Mouse (Mus musculus): Measurements from ENCODE around the gene Ssh2. TPM values are rescaled to one million over a fixed set of nuclear protein-coding genes. Genes with fewer than 3 reads are reported as not detected.

Ssh2 gene
- polyA plus RNA-seq, 1 experiment: 6.1 TPM

GRCm38 (mm10) chr11:77461856-77462255, 245.8 kb downstream of the Ssh2 start:
- TF ChIP-seq CTCF (IDR thresholded peaks at IDR 0.05; ENCODE audit: low read depth, low read length) (no peak), POLR2A (IDR thresholded peaks at IDR 0.05; ENCODE audit: insufficient read depth, low read length) (no peak), EP300 (IDR thresholded peaks at IDR 0.05; ENCODE audit: insufficient read depth, low read depth, low read length) (no peak)
- H3K9ac ChIP-seq (ENCODE audit: low read depth, poor library complexity, severe bottlenecking): peak overlapping the region; percentile 19
- H3K4me1 ChIP-seq (ENCODE audit: control insufficient read depth, insufficient read depth, low read length): no peaks in the 10 kb centered on the region
- peaks cover 10% of the 10 kb centered on the region for H3K27me3 ChIP-seq (ENCODE audit: control insufficient read depth, insufficient read depth, low read length, poor library complexity, severe bottlenecking)
- peak overlapping the region; percentile 75 for H3K4me3 ChIP-seq (ENCODE audit: low read depth, low read length)
- H3K9me3 ChIP-seq (replicated peaks; ENCODE audit: control insufficient read depth, insufficient read depth, low read length, poor library complexity, severe bottlenecking): no peaks in the 10 kb centered on the region
- H3K36me3 ChIP-seq (ENCODE audit: control insufficient read depth, insufficient read depth, low read length, poor library complexity, severe bottlenecking): no peaks in the 10 kb centered on the region
- H3K27ac ChIP-seq (ENCODE audit: insufficient read depth, low read length): no peak overlapping the region

DNA sequence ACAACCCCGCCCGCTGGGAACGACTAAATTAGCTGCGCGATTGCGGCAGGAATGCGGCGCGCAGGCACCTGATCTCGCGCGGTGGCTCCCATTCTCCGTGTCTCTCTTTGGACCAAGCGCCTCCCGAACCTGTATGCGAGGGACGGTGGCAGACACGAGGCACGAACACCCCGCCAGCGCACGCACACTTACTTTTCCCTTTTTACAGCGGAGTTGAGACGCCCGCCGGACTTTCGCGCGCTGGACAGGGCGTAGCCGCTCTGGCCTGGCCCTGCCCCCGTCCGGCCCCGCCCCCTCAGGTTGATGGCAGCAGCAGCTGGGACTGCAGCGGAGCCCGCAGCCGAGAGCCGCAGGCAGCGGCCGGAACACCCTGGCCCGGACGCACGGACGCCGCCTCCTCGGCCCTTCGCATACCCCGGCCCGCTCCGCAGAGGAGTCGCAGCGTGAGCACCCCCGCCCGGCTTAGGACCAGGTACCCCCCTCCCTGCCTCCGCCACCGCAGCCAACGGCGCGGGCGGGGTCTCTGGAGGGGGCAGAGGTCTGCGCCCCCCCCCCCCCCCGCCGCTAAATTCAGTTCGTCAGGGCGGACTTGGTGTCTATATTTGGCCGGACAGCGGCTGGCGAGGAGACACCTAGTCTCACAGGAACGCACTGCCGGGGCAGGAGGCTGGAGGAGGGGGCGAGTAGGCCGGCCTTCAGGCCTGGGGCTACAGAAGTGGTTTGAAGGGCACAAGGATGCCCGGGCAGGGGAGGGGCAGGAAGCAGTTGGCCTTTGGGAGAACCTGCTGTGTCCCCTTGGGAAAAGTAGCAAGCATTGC, 246.4 kb downstream of the Ssh2 start, which contains the start of gene Coro6:
Coro6 (plus strand) TSS at position 129 of the 818 bp plus-strand sequence.
- H3K27me3 ChIP-seq (ENCODE audit: control insufficient read depth, insufficient read depth, low read length, poor library complexity, severe bottlenecking): peaks cover 10% of the 10 kb centered on the region
- H3K9me3 ChIP-seq (replicated peaks; ENCODE audit: control insufficient read depth, insufficient read depth, low read length, poor library complexity, severe bottlenecking): no peaks in the 10 kb centered on the region
- peak within 1 kb of the TSS; percentile 19 for H3K9ac ChIP-seq (ENCODE audit: low read depth, poor library complexity, severe bottlenecking)
- H3K4me1 ChIP-seq (ENCODE audit: control insufficient read depth, insufficient read depth, low read length): no peaks in the 10 kb centered on the region
- no peak within 1 kb of the TSS for H3K27ac ChIP-seq (ENCODE audit: insufficient read depth, low read length)
- H3K4me3 ChIP-seq (ENCODE audit: low read depth, low read length): peak within 1 kb of the TSS; percentile 75
- TF ChIP-seq EP300 (IDR thresholded peaks at IDR 0.05; ENCODE audit: insufficient read depth, low read depth, low read length) (no peak), POLR2A (IDR thresholded peaks at IDR 0.05; ENCODE audit: insufficient read depth, low read length) (no peak), CTCF (IDR thresholded peaks at IDR 0.05; ENCODE audit: low read depth, low read length) (no peak)
- H3K36me3 ChIP-seq (ENCODE audit: control insufficient read depth, insufficient read depth, low read length, poor library complexity, severe bottlenecking): no peaks in the 10 kb centered on the region

GRCm38 (mm10) chr11:77463101-77463445, 247.0 kb downstream of the Ssh2 start:
- Histone ChIP-seq H3K4me3 (ENCODE audit: low read depth, low read length) (peak overlapping the region; percentile 75), H3K9me3 (replicated peaks; ENCODE audit: control insufficient read depth, insufficient read depth, low read length, poor library complexity, severe bottlenecking) (no peaks in the 10 kb centered on the region), H3K4me1 (ENCODE audit: control insufficient read depth, insufficient read depth, low read length) (no peaks in the 10 kb centered on the region), H3K9ac (ENCODE audit: low read depth, poor library complexity, severe bottlenecking) (peak overlapping the region; percentile 19; the same call in 1 of the 2 replicates), H3K36me3 (ENCODE audit: control insufficient read depth, insufficient read depth, low read length, poor library complexity, severe bottlenecking) (no peaks in the 10 kb centered on the region), H3K27me3 (ENCODE audit: control insufficient read depth, insufficient read depth, low read length, poor library complexity, severe bottlenecking) (peaks cover 10% of the 10 kb centered on the region), H3K27ac (ENCODE audit: insufficient read depth, low read length) (no peak overlapping the region)
- TF ChIP-seq EP300 (IDR thresholded peaks at IDR 0.05; ENCODE audit: insufficient read depth, low read depth, low read length): no peak
- TF ChIP-seq POLR2A (IDR thresholded peaks at IDR 0.05; ENCODE audit: insufficient read depth, low read length): no peak
- no peak for TF ChIP-seq CTCF (IDR thresholded peaks at IDR 0.05; ENCODE audit: low read depth, low read length)

DNA sequence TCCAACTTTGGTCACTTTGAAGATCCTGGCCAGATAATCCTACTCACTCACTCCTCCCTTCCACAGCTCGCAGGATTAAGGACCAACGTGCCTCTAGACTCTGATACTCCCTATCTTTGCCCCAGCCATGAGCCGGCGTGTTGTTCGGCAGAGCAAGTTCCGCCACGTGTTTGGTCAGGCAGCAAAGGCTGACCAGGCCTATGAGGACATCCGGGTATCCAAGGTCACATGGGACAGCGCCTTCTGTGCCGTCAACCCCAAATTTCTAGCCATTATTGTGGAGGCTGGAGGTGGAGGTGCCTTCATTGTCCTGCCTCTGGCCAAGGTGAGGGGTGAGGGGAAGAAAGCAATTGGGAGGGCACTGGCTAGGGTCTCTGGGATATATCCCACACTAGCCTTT, 247.7 kb downstream of the Ssh2 start:
- no peak overlapping the region for H3K9ac ChIP-seq (ENCODE audit: low read depth, poor library complexity, severe bottlenecking)
- H3K36me3 ChIP-seq (ENCODE audit: control insufficient read depth, insufficient read depth, low read length, poor library complexity, severe bottlenecking): no peaks in the 10 kb centered on the region
- no peak for TF ChIP-seq EP300 (IDR thresholded peaks at IDR 0.05; ENCODE audit: insufficient read depth, low read depth, low read length)
- no peak for TF ChIP-seq POLR2A (IDR thresholded peaks at IDR 0.05; ENCODE audit: insufficient read depth, low read length)
- no peak for TF ChIP-seq CTCF (IDR thresholded peaks at IDR 0.05; ENCODE audit: low read depth, low read length)
- H3K9me3 ChIP-seq (replicated peaks; ENCODE audit: control insufficient read depth, insufficient read depth, low read length, poor library complexity, severe bottlenecking): no peaks in the 10 kb centered on the region
- no peaks in the 10 kb centered on the region for H3K4me1 ChIP-seq (ENCODE audit: control insufficient read depth, insufficient read depth, low read length)
- H3K27ac ChIP-seq (ENCODE audit: insufficient read depth, low read length): no peak overlapping the region
- no peak overlapping the region for H3K4me3 ChIP-seq (ENCODE audit: low read depth, low read length)
- peaks cover 10% of the 10 kb centered on the region for H3K27me3 ChIP-seq (ENCODE audit: control insufficient read depth, insufficient read depth, low read length, poor library complexity, severe bottlenecking)

GRCm38 (mm10) chr11:77464684-77465083, 248.6 kb downstream of the Ssh2 start:
- no peaks in the 10 kb centered on the region for H3K36me3 ChIP-seq (ENCODE audit: control insufficient read depth, insufficient read depth, low read length, poor library complexity, severe bottlenecking)
- no peak overlapping the region for H3K4me3 ChIP-seq (ENCODE audit: low read depth, low read length)
- H3K9me3 ChIP-seq (replicated peaks; ENCODE audit: control insufficient read depth, insufficient read depth, low read length, poor library complexity, severe bottlenecking): no peaks in the 10 kb centered on the region
- H3K27me3 ChIP-seq (ENCODE audit: control insufficient read depth, insufficient read depth, low read length, poor library complexity, severe bottlenecking): peaks cover 10% of the 10 kb centered on the region
- no peaks in the 10 kb centered on the region for H3K4me1 ChIP-seq (ENCODE audit: control insufficient read depth, insufficient read depth, low read length)
- H3K27ac ChIP-seq (ENCODE audit: insufficient read depth, low read length): no peak overlapping the region
- TF ChIP-seq POLR2A (IDR thresholded peaks at IDR 0.05; ENCODE audit: insufficient read depth, low read length) (no peak), EP300 (IDR thresholded peaks at IDR 0.05; ENCODE audit: insufficient read depth, low read depth, low read length) (no peak), CTCF (IDR thresholded peaks at IDR 0.05; ENCODE audit: low read depth, low read length) (no peak)
- no peak overlapping the region for H3K9ac ChIP-seq (ENCODE audit: low read depth, poor library complexity, severe bottlenecking)

DNA sequence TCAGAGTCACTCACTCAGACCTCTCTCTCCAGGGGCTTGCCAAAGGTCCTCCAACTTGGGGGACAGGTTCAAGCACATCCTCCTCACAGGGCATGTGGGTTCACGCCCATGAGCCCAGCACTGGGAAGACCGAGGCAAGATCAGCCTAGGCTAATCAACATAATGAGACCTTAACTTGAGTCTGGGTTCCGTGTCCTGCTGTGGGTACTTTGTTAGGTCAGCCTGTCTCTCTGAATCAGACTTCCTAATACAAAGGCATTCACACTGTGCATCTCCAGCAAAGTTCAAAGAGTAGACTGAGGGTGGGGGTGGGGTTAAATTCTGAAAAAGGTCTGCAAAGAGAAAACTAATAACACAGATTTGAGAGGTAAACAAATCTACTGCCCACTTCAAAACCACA, 249.0 kb downstream of the Ssh2 start:
- no peaks in the 10 kb centered on the region for H3K36me3 ChIP-seq (ENCODE audit: control insufficient read depth, insufficient read depth, low read length, poor library complexity, severe bottlenecking)
- no peaks in the 10 kb centered on the region for H3K9me3 ChIP-seq (replicated peaks; ENCODE audit: control insufficient read depth, insufficient read depth, low read length, poor library complexity, severe bottlenecking)
- no peak overlapping the region for H3K4me3 ChIP-seq (ENCODE audit: low read depth, low read length)
- no peak overlapping the region for H3K9ac ChIP-seq (ENCODE audit: low read depth, poor library complexity, severe bottlenecking)
- peaks cover 10% of the 10 kb centered on the region for H3K27me3 ChIP-seq (ENCODE audit: control insufficient read depth, insufficient read depth, low read length, poor library complexity, severe bottlenecking)
- TF ChIP-seq CTCF (IDR thresholded peaks at IDR 0.05; ENCODE audit: low read depth, low read length) (no peak), EP300 (IDR thresholded peaks at IDR 0.05; ENCODE audit: insufficient read depth, low read depth, low read length) (no peak), POLR2A (IDR thresholded peaks at IDR 0.05; ENCODE audit: insufficient read depth, low read length) (no peak)
- no peak overlapping the region for H3K27ac ChIP-seq (ENCODE audit: insufficient read depth, low read length)
- no peaks in the 10 kb centered on the region for H3K4me1 ChIP-seq (ENCODE audit: control insufficient read depth, insufficient read depth, low read length)
